ENCODE assay signal across 9 mouse cellular contexts in genomic region chr5:51908861-51909260, GRCm38 (mm10).
DNase-seq lines count a peak whose midpoint lies in the region; ATAC-seq lines count a peak whose summit lies in the region.
"Had no signal": no experiment of that assay in that cellular context is flagged by ENCODE, and none has a peak within 500 bp of the region (broad histone marks: within the 10 kb centered on the region; RNA-seq: fewer than 3 reads in every experiment).

No protein-coding gene starts in this region.

- no peaks in the 10 kb centered on the region for H3K36me3 ChIP-seq in heart, embryonic 11.5 days (ENCODE audit: control insufficient read depth, insufficient read depth, low read length)
- H3K36me3 ChIP-seq: liver, embryonic 15.5 days had no signal

- no peak overlapping the region for H3K9ac ChIP-seq in heart, embryonic 11.5 days (ENCODE audit: low read depth, low read length)
- H3K9ac ChIP-seq: liver, embryonic 15.5 days had no signal

- DNase-seq in heart, adult 18-20 months, result peak; percentile 25 to 61
- DNase-seq in B cell, adult 2 months, result peak; percentile 0 to 1
- peak; percentile 4 for DNase-seq in WW6 (ENCODE audit: low read depth, low spot score)
- peak; percentile 36 to 63 for DNase-seq in heart, postnatal 14 days
- no peak for DNase-seq in frontal cortex, postnatal 25 days (ENCODE audit: low spot score in 2 of 2)
- DNase-seq in spleen, postnatal 36 days (ENCODE audit: low spot score in 2 of 2), result no peak

- intact Hi-C loops in heart, postnatal 14 days (cut with DNase I), result loop anchor here (2.0 to 10.0 kb wide), 2 partner anchors 156 to 314 kb away; no protein-coding TSS in a partner anchor

- no peak for ATAC-seq in heart, embryonic 11.5 days (replicated peaks; ENCODE audit: insufficient number of reproducible peaks, low FRiP score, low TSS enrichment)
- no peak for ATAC-seq in monocyte, adult 5-6 weeks (replicated peaks; ENCODE audit: insufficient number of reproducible peaks, low FRiP score, low TSS enrichment, poor library complexity, severe bottlenecking)

- H3K4me1 ChIP-seq in heart, embryonic 11.5 days (ENCODE audit: control insufficient read depth, insufficient read depth, low read length), result no peaks in the 10 kb centered on the region; the same call in 1 of the 2 replicates
- H3K4me1 ChIP-seq: liver, embryonic 15.5 days had no signal

- no peak overlapping the region for H3K4me3 ChIP-seq in heart, embryonic 11.5 days (ENCODE audit: low read depth, low read length)
- H3K4me3 ChIP-seq: liver, embryonic 15.5 days had no signal

- no peak overlapping the region for H3K27ac ChIP-seq in heart, embryonic 11.5 days (ENCODE audit: low read depth, low read length)
- H3K27ac ChIP-seq: liver, embryonic 15.5 days had no signal

- no peak overlapping the region for H3K4me2 ChIP-seq in heart, embryonic 11.5 days
- H3K4me2 ChIP-seq: liver, embryonic 15.5 days had no signal

- no peaks in the 10 kb centered on the region for H3K27me3 ChIP-seq in heart, embryonic 11.5 days (ENCODE audit: control insufficient read depth, insufficient read depth, low read length)
- H3K27me3 ChIP-seq: liver, embryonic 15.5 days had no signal

- 54% methylated on average over 8 of the region's 8 CpGs for WGBS in heart, embryonic 11.5 days (ENCODE audit: insufficient replicate concordance)

- H3K9me3 ChIP-seq in heart, embryonic 11.5 days (replicated peaks; ENCODE audit: control insufficient read depth, low read length), result no peaks in the 10 kb centered on the region
- H3K9me3 ChIP-seq: liver, embryonic 15.5 days had no signal

Comparison
In these comparisons a context has a peak if more than half of its experiments do, and no peak if none do; other contexts are left out.
1. DNase-seq: peak in heart, adult 18-20 months (2 of 2), B cell, adult 2 months (2 of 2), WW6 (single experiment) and heart, postnatal 14 days (2 of 2); none in frontal cortex, postnatal 25 days (0 of 2) and spleen, postnatal 36 days (0 of 2).